Mouse (Mus musculus) brown adipose tissue, adult 24 weeks (tissue): Measurements from ENCODE around the gene Ndufa11. TPM values are rescaled to one million over a fixed set of nuclear protein-coding genes. Genes with fewer than 3 reads are reported as not detected.

ENCODE experiments used
- H3K27ac ChIP-seq: fragments of 200-500 bp; replicated peaks from 2 replicates; pipeline ENCODE4 v1.5.1; 2012; ENCODE audit warnings: low read depth, mild to moderate bottlenecking, low read length
- H3K4me1 ChIP-seq: fragments of 200-500 bp; 2 replicates; pipeline ENCODE4 v1.6.1; 2012; ENCODE audit warnings: low read length, mixed read lengths; ENCODE audit not compliant: control insufficient read depth, insufficient read depth, insufficient read length
- H3K4me3 ChIP-seq: fragments of 200-500 bp; 2 replicates; pipeline ENCODE4 v1.5.1; 2012; ENCODE audit warnings: low read depth, mild to moderate bottlenecking, low read length, moderate library complexity; ENCODE audit not compliant: insufficient read depth
- polyA plus RNA-seq: library from polyadenylated mRNA; stranded (reverse); fragments of >200 nt; gene quantifications from 2 replicates; pipeline ENCODE4 v1.2.4, GENCODE M21; 2012; ENCODE audit not compliant: missing spikeins, insufficient read depth, insufficient read length

Gene Ndufa11
- polyA plus RNA-seq, 1 experiment, result 597 TPM

GRCm38 (mm10) chr17:56762769-56763731 lies 45.5 kb downstream of the Ndufa11 start:
- Histone ChIP-seq H3K27ac (0 out of 2 replicates have a peak overlapping the region, but pooled peaks have one; percentile 55), H3K4me1 (peaks cover 12% of the 10 kb centered on the region), H3K4me3 (peak overlapping the region; percentile 16; the same call in 1 of the 2 replicates)

DNA sequence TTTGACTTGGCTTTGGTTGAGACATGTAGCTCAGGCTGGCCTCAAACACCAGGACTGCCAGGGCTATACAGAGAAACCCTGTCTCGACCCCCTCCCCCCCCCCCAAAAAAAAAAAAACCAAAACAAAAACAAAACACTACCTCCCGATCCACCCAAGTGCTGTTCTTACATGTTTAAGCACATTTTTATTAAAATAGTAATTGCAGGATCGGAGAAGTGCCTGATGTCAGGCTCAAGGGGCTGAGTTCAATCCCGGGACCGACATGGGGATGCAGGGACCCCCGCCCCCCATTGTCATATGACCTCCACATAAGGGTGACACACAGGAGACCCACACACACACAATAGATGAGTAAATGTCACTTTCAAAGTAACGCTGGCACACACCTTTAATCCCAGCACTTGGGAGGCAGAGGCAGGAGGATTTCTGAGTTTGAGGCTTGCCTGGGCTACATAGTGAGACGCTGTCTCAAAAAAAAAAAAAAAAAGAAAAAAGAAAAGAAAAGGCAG lies 46.2 kb downstream of the Ndufa11 start:
- peaks cover 12% of the 10 kb centered on the region for H3K4me1 ChIP-seq
- H3K27ac ChIP-seq, result peak overlapping the region; percentile 96
- peak overlapping the region; percentile 96; the same call in 1 of the 2 replicates for H3K4me3 ChIP-seq

DNA sequence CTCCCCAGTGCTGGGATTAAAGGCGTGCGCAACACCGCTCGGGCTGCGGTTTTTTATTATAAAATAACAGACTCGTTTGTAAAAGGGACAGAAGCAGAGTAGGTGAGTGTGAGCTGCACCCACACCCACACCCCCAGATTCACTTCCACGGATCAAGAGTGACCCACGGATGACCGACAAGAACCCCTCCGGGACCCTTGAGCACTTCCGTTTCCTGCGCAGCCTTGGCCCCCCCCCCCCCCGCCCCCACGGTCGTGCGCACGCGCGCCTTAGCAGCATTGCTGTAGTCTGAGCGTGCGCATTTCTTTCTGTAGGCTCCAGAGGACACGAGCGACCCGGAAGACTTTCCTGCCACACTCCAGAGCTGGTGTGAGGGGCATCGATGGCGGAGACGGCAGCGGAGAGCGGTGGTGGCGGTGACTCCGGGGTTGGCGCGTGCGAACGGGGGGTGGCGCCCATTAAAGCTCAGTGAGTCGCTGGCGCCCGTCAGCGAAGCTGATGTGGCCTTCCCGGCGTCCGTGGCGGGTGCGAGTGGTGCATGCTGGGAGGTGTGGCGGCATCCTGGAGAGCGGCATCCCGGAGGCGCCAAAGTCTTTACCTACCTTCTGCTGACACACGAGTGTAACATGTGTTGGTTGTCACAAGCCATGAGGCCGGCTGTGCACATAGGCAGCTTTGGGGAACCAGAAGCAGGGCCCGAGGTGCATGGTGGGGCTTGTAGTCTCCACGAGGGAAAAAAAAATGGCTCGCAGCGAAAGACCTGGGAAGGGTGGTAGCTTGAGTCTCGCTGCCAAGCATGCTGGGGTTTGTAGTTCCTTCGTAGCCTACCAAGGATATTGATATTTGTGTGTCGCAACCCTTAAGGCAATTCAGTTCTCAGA lies 47.1 kb downstream of the Ndufa11 start, which contains the start of gene Dus3l:
Dus3l (plus strand) TSS at position 284 of the 881 bp plus-strand sequence.
- peak within 1 kb of the TSS; percentile 99 for H3K27ac ChIP-seq
- peaks cover 12% of the 10 kb centered on the region for H3K4me1 ChIP-seq
- H3K4me3 ChIP-seq, result peak within 1 kb of the TSS; percentile 96

GRCm38 (mm10) chr17:56765431-56765830 lies 47.9 kb downstream of the Ndufa11 start:
- Histone ChIP-seq H3K4me3 (peak overlapping the region; percentile 96), H3K4me1 (peaks cover 12% of the 10 kb centered on the region), H3K27ac (0 out of 2 replicates have a peak overlapping the region, but pooled peaks have one; percentile 2)

DNA sequence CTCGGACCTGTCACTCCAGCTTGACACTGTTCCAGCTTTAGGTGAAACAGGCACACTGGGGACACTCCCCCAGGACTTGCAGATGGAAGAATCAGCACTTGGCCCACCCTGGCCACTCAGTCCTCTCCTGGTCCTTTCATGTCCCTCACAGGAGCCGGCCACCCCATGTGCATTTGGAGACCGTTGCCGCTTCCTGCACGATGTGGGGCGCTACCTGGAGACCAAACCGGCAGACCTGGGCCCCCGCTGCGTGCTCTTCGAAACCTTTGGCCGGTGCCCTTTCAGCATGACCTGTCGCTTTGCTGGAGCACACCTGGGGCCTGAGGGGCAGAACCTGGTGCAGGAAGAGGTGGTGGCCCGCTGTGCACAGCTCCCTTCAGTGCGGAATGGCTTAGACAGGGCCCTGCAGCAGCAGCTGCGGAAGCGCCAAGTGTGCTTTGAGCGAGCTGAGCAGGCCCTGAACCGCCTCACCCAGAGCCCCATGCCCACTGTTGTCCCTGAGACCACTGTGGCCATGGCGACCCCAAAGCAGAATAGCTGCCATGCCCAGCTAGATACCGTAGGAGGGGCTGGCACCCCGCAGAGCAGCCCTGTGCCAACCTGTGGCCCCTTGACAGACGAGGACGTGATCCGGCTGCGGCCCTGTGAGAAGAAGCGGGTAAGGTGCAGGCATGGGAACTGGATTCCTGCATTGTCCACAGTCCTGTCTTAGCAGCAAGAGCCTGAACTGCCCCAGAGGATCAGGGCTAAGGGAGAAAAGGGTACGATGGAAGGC lies 49.3 kb downstream of the Ndufa11 start:
- no peak overlapping the region for H3K27ac ChIP-seq
- no peak overlapping the region for H3K4me3 ChIP-seq
- H3K4me1 ChIP-seq, result peaks cover 12% of the 10 kb centered on the region

DNA sequence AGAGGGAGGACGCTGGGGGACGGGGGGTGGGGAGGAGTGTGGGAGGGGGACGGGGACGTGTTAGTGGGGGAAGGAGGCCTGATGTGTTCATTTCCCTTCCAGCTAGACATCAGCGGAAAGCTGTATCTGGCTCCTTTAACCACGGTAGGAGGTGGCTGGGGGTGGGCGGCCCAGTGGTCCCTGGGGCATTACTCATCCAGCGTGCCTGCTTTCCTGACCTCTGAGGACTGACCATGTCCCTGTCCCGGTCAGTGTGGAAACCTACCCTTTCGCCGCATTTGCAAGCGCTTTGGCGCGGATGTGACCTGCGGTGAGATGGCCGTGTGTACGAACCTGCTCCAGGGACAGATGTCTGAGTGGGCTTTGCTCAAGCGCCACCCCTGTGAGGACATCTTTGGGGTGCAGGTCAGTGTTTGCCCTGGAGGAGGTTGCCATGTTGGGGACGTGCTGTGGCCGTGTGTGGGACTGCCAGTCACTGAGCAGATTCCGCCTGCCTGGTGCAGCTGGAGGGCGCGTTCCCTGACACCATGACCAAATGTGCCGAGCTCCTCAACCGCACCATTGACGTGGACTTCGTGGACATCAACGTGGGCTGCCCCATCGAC lies 50.1 kb downstream of the Ndufa11 start:
- H3K4me3 ChIP-seq, result no peak overlapping the region
- H3K4me1 ChIP-seq, result peaks cover 12% of the 10 kb centered on the region
- H3K27ac ChIP-seq, result no peak overlapping the region

DNA sequence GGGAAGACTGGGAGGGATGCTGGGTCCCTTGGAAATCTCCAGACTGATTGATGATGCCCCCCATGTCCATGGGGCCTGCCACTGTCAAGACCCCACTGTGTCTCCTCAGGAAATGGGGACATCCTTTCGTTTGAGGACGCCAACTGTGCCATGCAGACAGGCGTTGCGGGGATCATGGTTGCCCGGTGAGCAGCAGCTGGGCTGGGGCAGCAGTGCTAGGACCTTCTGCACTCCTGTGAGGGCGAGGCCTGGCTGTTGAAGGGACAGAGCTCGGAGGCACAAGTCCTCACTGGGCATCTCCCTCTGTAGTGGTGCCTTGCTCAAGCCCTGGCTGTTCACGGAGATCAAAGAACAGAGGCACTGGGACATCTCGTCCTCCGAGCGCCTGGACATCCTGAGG lies 51.4 kb downstream of the Ndufa11 start:
- Histone ChIP-seq H3K4me1 (peaks cover 6% of the 10 kb centered on the region), H3K27ac (no peak overlapping the region), H3K4me3 (no peak overlapping the region)

DNA sequence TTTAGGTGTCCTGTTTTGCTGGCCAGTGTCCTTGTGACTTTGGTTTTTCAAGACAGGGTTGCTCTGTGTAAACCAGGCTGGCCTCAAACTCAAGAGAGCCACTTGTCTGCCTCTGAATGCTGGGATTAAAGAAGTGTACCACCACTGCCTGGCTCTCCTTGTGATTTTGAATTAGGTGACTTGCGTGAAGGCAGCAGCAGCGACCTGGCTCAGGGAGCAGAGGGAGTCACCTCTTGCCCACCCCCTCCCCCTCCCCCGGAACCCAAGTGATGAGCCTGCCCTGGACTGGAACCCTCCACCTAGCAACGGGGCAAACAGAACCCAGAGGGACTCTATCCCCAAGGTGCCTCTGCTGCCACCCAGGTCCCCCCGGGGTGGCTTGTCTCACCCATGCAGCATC lies 52.4 kb downstream of the Ndufa11 start, which contains the start of gene Prr22:
Prr22 (plus strand) TSS at position 301 of the 400 bp plus-strand sequence.
- peaks cover 6% of the 10 kb centered on the region for H3K4me1 ChIP-seq

More for the DNA sequence above, 52.4 kb downstream of the Ndufa11 start, which contains the start of gene Prr22:
- Histone ChIP-seq H3K27ac (no peak within 1 kb of the TSS), H3K4me3 (no peak within 1 kb of the TSS)

Other genes with a start within 250 kb of the Ndufa11 start
- 10.3 and 10.7 TPM in 2 replicates for gene Ptprs, start 241.3 kb upstream of the Ndufa11 start, polyA plus RNA-seq
- gene Znrf4, start 205.3 kb upstream of the Ndufa11 start, polyA plus RNA-seq, result not detected in 2 replicates
- gene Gm20219, start 163.4 kb upstream of the Ndufa11 start, polyA plus RNA-seq, result not detected in 2 replicates
- 29.9 and 46.1 TPM in 2 replicates for gene Safb2, start 133.2 kb upstream of the Ndufa11 start, polyA plus RNA-seq
- 38.6 and 51.6 TPM in 2 replicates for gene Safb, start 132.9 kb upstream of the Ndufa11 start, polyA plus RNA-seq
- gene 2410015M20Rik, start 108.0 kb upstream of the Ndufa11 start, polyA plus RNA-seq, result 707 and 715 TPM in 2 replicates
- 638 and 747 TPM in 2 replicates for gene Rpl36, start 104.4 kb upstream of the Ndufa11 start, polyA plus RNA-seq
- 105 and 121 TPM in 2 replicates for gene Lonp1, start 90.9 kb upstream of the Ndufa11 start, polyA plus RNA-seq
- not detected in 2 replicates for gene Catsperd, start 89.6 kb upstream of the Ndufa11 start, polyA plus RNA-seq
- gene Ranbp3, start 44.5 kb upstream of the Ndufa11 start, polyA plus RNA-seq, result 16.4 and 17.4 TPM in 2 replicates
- 9.9 and 13.8 TPM in 2 replicates for gene Vmac, start 255 bp downstream of the Ndufa11 start, polyA plus RNA-seq
- 5.1 and 7.5 TPM in 2 replicates for gene Nrtn, start 39.8 kb downstream of the Ndufa11 start, polyA plus RNA-seq
- gene Dus3l, start 47.0 kb downstream of the Ndufa11 start, polyA plus RNA-seq, result 4.6 and 13.1 TPM in 2 replicates
- not detected in 2 replicates for gene Prr22, start 52.5 kb downstream of the Ndufa11 start, polyA plus RNA-seq
- gene Rfx2, start 113.2 kb downstream of the Ndufa11 start, polyA plus RNA-seq, result 2.5 and 3.0 TPM in 2 replicates
- gene Acsbg2, start 156.7 kb downstream of the Ndufa11 start, polyA plus RNA-seq, result not detected in 2 replicates
- not detected in 2 replicates for gene 1700061G19Rik, start 157.7 kb downstream of the Ndufa11 start, polyA plus RNA-seq
- gene Mllt1, start 217.6 kb downstream of the Ndufa11 start, polyA plus RNA-seq, result 9.9 and 14.9 TPM in 2 replicates